Mouse (Mus musculus) Muller cell, postnatal 12 days (primary cell): ENCODE results near the gene Mettl16.

Experiments
- DNase-seq: peaks from one replicate; pipeline ENCODE4 v3.0.0-alpha.2; 2015; ENCODE audit errors: inconsistent ontology term

Mettl16 gene

GRCm38 (mm10) chr11:74770595-74771207 lies at the start of gene Mettl16:
Mettl16 (plus strand) TSS chr11:74770830.
- DNase-seq = peak; percentile 97

DNA sequence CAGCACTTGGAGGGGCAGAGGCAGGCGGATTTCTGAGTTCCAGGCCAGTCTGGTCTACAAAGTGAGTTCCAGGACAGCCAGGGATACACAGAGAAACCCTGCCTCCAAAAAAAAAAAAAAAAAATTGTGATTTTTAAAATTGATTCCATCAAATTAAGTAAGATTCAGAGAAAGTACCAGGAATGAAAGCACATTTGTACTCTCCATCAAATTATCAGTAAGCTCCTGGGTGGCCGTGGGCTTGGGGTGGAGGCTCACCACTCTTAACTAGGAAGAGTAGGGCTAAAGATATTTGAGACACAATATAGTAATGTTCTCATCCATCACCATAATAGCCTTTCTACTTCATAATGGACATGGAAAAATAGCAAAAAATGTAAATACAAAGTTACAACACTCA lies 49.5 kb upstream of the Mettl16 start:
- DNase-seq = no peak

DNA sequence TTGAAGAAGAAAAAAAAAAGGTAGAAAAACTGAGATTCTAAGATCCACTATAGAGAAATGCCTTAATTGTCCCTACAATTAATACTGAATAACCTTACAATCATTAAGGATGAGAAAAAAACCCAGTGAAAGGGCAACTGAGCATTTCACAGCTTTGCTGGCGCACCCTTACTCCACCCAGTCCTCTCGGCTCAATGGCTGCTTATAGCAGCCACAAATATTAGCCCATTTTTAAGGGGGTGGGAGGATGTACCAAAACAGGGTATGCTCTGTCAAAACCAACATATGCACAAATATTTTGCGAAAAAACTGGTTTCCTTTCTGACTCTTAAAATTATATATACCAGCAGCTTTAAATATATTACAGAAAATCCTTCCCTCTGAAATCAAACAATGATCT lies 48.7 kb upstream of the Mettl16 start:
- DNase-seq = no peak

GRCm38 (mm10) chr11:74723357-74724234 lies 47.0 kb upstream of the Mettl16 start:
- peak; percentile 97 for DNase-seq

- DNase-seq = peak; percentile 99
Observed at GRCm38 (mm10) chr11:74724235-74724791, 46.3 kb upstream of the Mettl16 start, which contains the start of gene Pafah1b1. Pafah1b1 (minus strand) TSS chr11:74724670.

- no peak for DNase-seq
Observed at GRCm38 (mm10) chr11:74725181-74725580, 45.4 kb upstream of the Mettl16 start.

- DNase-seq = peak; percentile 11
Observed at GRCm38 (mm10) chr11:74734917-74735316, 35.7 kb upstream of the Mettl16 start.

DNA sequence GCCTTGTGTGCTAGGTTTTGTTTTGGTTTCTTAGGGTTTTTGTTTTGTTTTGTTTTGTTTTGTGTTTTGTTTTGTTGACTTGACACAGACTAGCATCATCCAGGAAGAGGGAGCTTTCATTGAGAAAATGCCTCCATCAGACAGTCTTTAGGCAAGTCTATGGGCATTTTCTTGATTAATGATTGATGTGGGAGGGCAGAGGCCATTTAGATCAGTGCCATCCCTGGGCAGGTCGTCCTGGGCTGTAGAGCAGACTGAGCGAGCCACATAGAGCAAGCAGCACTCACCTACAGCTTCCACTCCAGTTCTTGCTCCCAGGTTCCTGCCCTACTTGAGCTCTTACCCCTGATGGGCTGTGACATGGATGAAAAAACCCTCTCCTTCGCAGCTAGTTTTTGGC lies 32.8 kb upstream of the Mettl16 start:
- DNase-seq = no peak

- DNase-seq = peak; percentile 49
Observed at GRCm38 (mm10) chr11:74748022-74748421, 22.6 kb upstream of the Mettl16 start.

DNA sequence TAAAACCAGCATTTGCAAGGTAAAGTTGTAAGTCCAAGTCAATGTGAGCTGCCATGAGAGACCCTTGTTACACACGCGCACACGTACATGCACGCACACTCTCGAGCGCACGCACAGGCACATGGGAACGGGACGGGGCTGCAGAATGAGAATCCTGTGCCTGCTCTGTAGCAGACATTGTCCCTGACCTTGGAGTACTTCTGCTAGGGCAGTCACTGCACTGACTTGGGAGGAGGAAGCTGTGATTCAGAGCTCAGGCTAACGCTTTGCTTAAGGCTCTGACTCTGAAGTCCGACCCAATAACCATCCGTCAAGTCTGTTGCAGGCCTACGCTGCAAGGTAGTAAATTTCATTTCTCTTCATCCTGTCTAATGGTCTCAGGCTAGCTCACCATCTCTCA lies 21.4 kb upstream of the Mettl16 start:
- DNase-seq = no peak

- DNase-seq = no peak
Observed at GRCm38 (mm10) chr11:74750662-74751351, 19.8 kb upstream of the Mettl16 start.

DNA sequence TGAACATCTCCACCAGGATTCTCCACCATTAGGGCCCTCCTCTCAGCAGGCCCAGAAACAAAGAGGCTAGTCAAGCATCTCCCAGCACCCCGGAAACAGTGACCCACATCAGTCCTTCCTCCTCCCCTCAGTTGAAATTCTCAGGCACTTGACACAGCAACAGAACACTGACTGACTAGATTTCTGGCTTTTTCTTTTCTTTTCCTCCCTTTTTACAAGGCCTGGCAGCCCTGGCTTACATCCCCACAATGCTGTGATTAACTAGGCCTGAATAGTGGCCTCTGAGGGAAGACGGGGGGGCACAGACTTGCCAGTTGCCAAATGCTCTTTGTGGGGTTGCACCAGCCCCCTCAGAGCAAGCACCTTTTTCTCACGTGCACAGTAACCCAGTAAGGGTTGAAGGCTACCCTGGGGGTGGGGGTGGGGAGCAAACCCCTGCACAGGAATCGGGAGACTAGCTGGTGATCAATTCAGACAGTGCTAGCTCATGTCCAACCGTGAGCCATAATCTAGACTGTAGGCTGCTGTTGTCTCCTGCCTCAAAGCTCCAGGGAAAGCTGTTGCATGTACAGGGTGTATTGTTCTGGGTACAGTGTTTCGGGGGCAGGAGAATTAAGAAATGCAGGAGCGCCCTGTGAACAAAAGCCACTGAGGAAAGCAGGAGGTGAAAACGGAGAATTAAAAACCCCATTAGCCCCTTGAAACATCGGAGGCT lies 19.1 kb upstream of the Mettl16 start:
- peak; percentile 14 for DNase-seq

- no peak for DNase-seq
Observed at GRCm38 (mm10) chr11:74756631-74757030, 14.0 kb upstream of the Mettl16 start.

GRCm38 (mm10) chr11:74761011-74761705 lies 9.5 kb upstream of the Mettl16 start:
- no peak for DNase-seq

GRCm38 (mm10) chr11:74763960-74764625 lies 6.5 kb upstream of the Mettl16 start:
- peak; percentile 79 for DNase-seq

DNA sequence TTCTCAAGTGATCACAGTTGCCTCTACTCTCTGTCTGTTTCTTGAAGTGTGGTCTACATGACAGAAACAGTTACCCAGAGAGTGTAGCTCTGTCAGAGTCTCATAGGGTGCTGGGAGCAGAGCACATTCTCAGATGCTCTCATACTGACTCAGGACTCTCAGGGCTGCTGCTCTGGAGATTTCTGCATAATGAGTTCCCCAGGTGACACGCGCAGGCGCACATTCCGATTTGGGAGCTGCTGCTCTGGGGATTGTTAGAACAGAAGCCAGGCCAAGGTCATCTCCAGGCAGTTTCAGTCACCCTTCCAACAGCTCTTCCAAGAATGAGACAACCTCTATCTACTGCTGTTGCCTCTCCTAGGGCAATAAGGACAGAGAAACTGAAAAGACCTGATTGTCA lies 3.2 kb upstream of the Mettl16 start:
- DNase-seq = no peak

GRCm38 (mm10) chr11:74768045-74768444 lies 2.6 kb upstream of the Mettl16 start:
- no peak for DNase-seq

- no peak for DNase-seq
Observed at GRCm38 (mm10) chr11:74770037-74770436, 593 bp upstream of the Mettl16 start.

GRCm38 (mm10) chr11:74771234-74771633 lies 604 bp downstream of the Mettl16 start:
- no peak for DNase-seq

DNA sequence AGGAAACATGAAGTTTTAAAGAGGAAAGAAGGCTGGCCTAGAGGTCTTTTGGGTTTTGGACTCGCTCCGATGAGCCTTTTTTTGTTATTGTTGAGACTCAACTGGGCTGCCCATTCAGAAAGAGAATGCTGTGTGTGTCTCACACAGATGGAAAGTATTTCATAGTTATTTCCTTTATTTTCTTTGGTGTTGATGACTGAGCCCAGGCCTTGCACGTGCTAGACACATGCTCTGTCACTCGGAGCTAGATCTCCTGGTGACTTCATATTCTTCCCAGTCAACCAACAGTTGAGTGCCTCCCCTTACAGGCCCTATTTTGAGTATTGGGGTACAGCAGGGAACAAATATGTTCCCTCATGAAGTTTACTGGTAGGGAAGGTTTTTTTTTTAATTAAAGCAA lies 1.0 kb downstream of the Mettl16 start:
- no peak for DNase-seq
